In genomic region chr12:116293599-116294292, GRCm38 (mm10) we compare ENCODE assay signal across 18 mouse cellular contexts. TPM values are rescaled to one million over a fixed set of nuclear protein-coding genes. Genes with fewer than 3 reads are reported as not detected.
DNase-seq lines count a peak whose midpoint lies in the region; ATAC-seq and TF ChIP-seq lines count a peak whose summit lies in the region.
"Had no signal": no experiment of that assay in that cellular context is flagged by ENCODE, and none has a peak within 500 bp of the region (broad histone marks: within the 10 kb centered on the region; RNA-seq: fewer than 3 reads in every experiment).

No protein-coding gene starts in this region.

- TF ChIP-seq EP300 in heart, adult 2 months (IDR thresholded peaks at IDR 0.05; ENCODE audit: insufficient read depth, low read depth, low read length): no peak
- TF ChIP-seq EP300 in MEL (IDR thresholded peaks at IDR 0.05; ENCODE audit: low read depth in 1 of 2, low read length in 2 of 2): peak in 1 of 2 experiments; percentile 23; a peak in 1 of 4 replicates

- no peak for ATAC-seq in heart, embryonic 12.5 days (ENCODE audit: insufficient number of reproducible peaks, low FRiP score)
- ATAC-seq: liver, embryonic 12.5 days; midbrain, embryonic 13.5 days had no signal

- intact Hi-C loops in heart, adult 2 months (cut with DNase I): no loop called here
- intact Hi-C loops in left cerebral cortex, adult 2 months (cut with DNase I): no loop called here
- intact Hi-C loops in left cerebral cortex, postnatal 25 days (cut with DNase I): no loop called here

- H3K9me3 ChIP-seq in heart, embryonic 12.5 days (replicated peaks): no peaks in the 10 kb centered on the region
- H3K9me3 ChIP-seq in MEL (replicated peaks; ENCODE audit: insufficient read depth, low read length): no peaks in the 10 kb centered on the region
- no peaks in the 10 kb centered on the region for H3K9me3 ChIP-seq in embryonic facial prominence, embryonic 10.5 days
- H3K9me3 ChIP-seq: hindbrain, embryonic 13.5 days; liver, embryonic 12.5 days; midbrain, embryonic 13.5 days had no signal

- H3K79me2 ChIP-seq in heart, adult 2 months (replicated peaks; ENCODE audit: control insufficient read depth, insufficient read depth, low read length): peaks cover 1% of the 10 kb centered on the region; the same call in 1 of the 2 replicates
- H3K79me2 ChIP-seq in MEL (ENCODE audit: control insufficient read depth, insufficient read depth, low read length, poor library complexity): peaks cover 51% of the 10 kb centered on the region

- peaks cover 5% of the 10 kb centered on the region for H3K36me3 ChIP-seq in heart, adult 2 months (ENCODE audit: control insufficient read depth, insufficient read depth, low read length)
- H3K36me3 ChIP-seq in heart, embryonic 12.5 days: no peaks in the 10 kb centered on the region
- H3K36me3 ChIP-seq in MEL (ENCODE audit: control insufficient read depth in 1 of 2, insufficient read depth in 2 of 2, low read length in 2 of 2): peaks cover 4 to 40% of the 10 kb centered on the region in 2 experiments; a peak in 3 of 4 replicates
- H3K36me3 ChIP-seq in embryonic facial prominence, embryonic 10.5 days (replicated peaks): no peaks in the 10 kb centered on the region
- H3K36me3 ChIP-seq: hindbrain, embryonic 13.5 days; liver, embryonic 12.5 days; midbrain, embryonic 13.5 days had no signal

- H3K4me3 ChIP-seq in heart, adult 2 months: no peak overlapping the region
- no peak overlapping the region for H3K4me3 ChIP-seq in heart, embryonic 12.5 days
- H3K4me3 ChIP-seq in left cerebral cortex, adult 2 months: no peak overlapping the region
- peak overlapping the region in 1 of 2 experiments; percentile 33; a peak in 2 of 4 replicates for H3K4me3 ChIP-seq in MEL (ENCODE audit: control insufficient read depth in 1 of 2, insufficient read depth in 1 of 2, low read depth in 2 of 2, low read length in 2 of 2)
- no peak overlapping the region for H3K4me3 ChIP-seq in embryonic facial prominence, embryonic 10.5 days
- H3K4me3 ChIP-seq: hindbrain, embryonic 13.5 days; liver, embryonic 12.5 days; midbrain, embryonic 13.5 days had no signal

- H3K9ac ChIP-seq in heart, adult 2 months (ENCODE audit: low read depth, low read length): no peak overlapping the region
- no peak overlapping the region for H3K9ac ChIP-seq in heart, embryonic 12.5 days
- H3K9ac ChIP-seq in MEL (ENCODE audit: control insufficient read depth, low read depth, low read length, poor library complexity, severe bottlenecking): peak overlapping the region; percentile 5; the same call in 1 of the 2 replicates
- H3K9ac ChIP-seq: hindbrain, embryonic 13.5 days; liver, embryonic 12.5 days; midbrain, embryonic 13.5 days had no signal

- no peak for TF ChIP-seq RAD21 in MEL (IDR thresholded peaks at IDR 0.05; ENCODE audit: low read depth, low read length)

- TF ChIP-seq CTCF in heart, adult 2 months (IDR thresholded peaks at IDR 0.05): no peak
- no peak for TF ChIP-seq CTCF in left cerebral cortex, adult 2 months (IDR thresholded peaks at IDR 0.05)
- TF ChIP-seq CTCF in MEL (IDR thresholded peaks at IDR 0.05 in 2 of 3, conservative IDR thresholded peaks at IDR 0.05 in 1 of 3; ENCODE audit: control insufficient read depth in 1 of 3, insufficient read depth in 1 of 3, low read depth in 2 of 3, low read length in 3 of 3, poor library complexity in 1 of 3, severe bottlenecking in 1 of 3): no peak

- no peak for TF ChIP-seq POLR2A in heart, adult 2 months (IDR thresholded peaks at IDR 0.05; ENCODE audit: insufficient read depth, low read depth, low read length)
- TF ChIP-seq POLR2A in MEL (IDR thresholded peaks at IDR 0.05; ENCODE audit: control insufficient read depth in 1 of 2, insufficient read depth in 1 of 2, low read depth in 1 of 2, low read length in 2 of 2, poor library complexity in 1 of 2): no peak

- DNase-seq in heart, adult 2 months: no peak
- no peak for DNase-seq in left cerebral cortex, adult 2 months (ENCODE audit: extremely low spot score in 1 of 2, low spot score in 2 of 2)
- no peak for DNase-seq in left cerebral cortex, adult 8-10 months (ENCODE audit: low spot score in 2 of 2)
- DNase-seq in MEL (ENCODE audit: low read depth, low spot score) (no peak), liver (no peak)
- peak; percentile 34 to 57 for DNase-seq in left cerebral cortex, postnatal 25 days (ENCODE audit: low spot score in 2 of 2)
- DNase-seq in embryonic facial prominence, embryonic 10.5 days (ENCODE audit: low spot score): no peak
- DNase-seq: adrenal gland, postnatal 25 days; kidney, adult 8-10 months; lung, postnatal 14 days had no signal

- H3K4me1 ChIP-seq in heart, adult 2 months (ENCODE audit: control insufficient read depth, insufficient read depth, low read length): peaks cover 7% of the 10 kb centered on the region
- no peaks in the 10 kb centered on the region for H3K4me1 ChIP-seq in heart, embryonic 12.5 days (replicated peaks)
- peaks cover 18 to 21% of the 10 kb centered on the region in 2 experiments for H3K4me1 ChIP-seq in MEL (ENCODE audit: control insufficient read depth in 1 of 2, insufficient read depth in 2 of 2, low read length in 2 of 2)
- no peaks in the 10 kb centered on the region for H3K4me1 ChIP-seq in embryonic facial prominence, embryonic 10.5 days
- H3K4me1 ChIP-seq: hindbrain, embryonic 13.5 days; midbrain, embryonic 13.5 days had no signal

- peak overlapping the region; percentile 67 for H3K27ac ChIP-seq in heart, adult 2 months
- no peak overlapping the region for H3K27ac ChIP-seq in heart, embryonic 12.5 days (ENCODE audit: poor library complexity, severe bottlenecking)
- H3K27ac ChIP-seq in left cerebral cortex, adult 2 months: peak overlapping the region; percentile 69
- peak overlapping the region; percentile 67 for H3K27ac ChIP-seq in MEL (ENCODE audit: control insufficient read depth, low read depth, low read length)
- H3K27ac ChIP-seq in embryonic facial prominence, embryonic 10.5 days (replicated peaks): no peak overlapping the region
- H3K27ac ChIP-seq: hindbrain, embryonic 13.5 days; liver, embryonic 12.5 days; midbrain, embryonic 13.5 days had no signal

- H3K27me3 ChIP-seq in heart, adult 2 months (ENCODE audit: control insufficient read depth, insufficient read depth, low read length): no peaks in the 10 kb centered on the region
- no peaks in the 10 kb centered on the region for H3K27me3 ChIP-seq in heart, embryonic 12.5 days (replicated peaks)
- H3K27me3 ChIP-seq in MEL (ENCODE audit: control insufficient read depth in 1 of 2, insufficient read depth in 2 of 2, low read length in 2 of 2): no peaks in the 10 kb centered on the region
- no peaks in the 10 kb centered on the region for H3K27me3 ChIP-seq in embryonic facial prominence, embryonic 10.5 days (replicated peaks; ENCODE audit: low read depth, poor library complexity, severe bottlenecking)
- H3K27me3 ChIP-seq: CH12.LX; hindbrain, embryonic 13.5 days; liver, embryonic 12.5 days; midbrain, embryonic 13.5 days had no signal

- 46% methylated on average over 4 of the region's 4 CpGs for WGBS in heart, adult 2 months
- WGBS in heart, embryonic 12.5 days: 67% methylated on average over 4 of the region's 4 CpGs
- 87% methylated on average over 4 of the region's 4 CpGs for WGBS in embryonic facial prominence, embryonic 10.5 days

- H3K4me2 ChIP-seq in heart, embryonic 12.5 days: no peak overlapping the region
- H3K4me2 ChIP-seq: hindbrain, embryonic 13.5 days; liver, embryonic 12.5 days; midbrain, embryonic 13.5 days had no signal

TF ChIP-seq in MEL, 35 proteins besides CTCF, POLR2A, EP300 and RAD21:
- TF ChIP-seq ZNF384 (IDR thresholded peaks at IDR 0.05; ENCODE audit: low read depth, low read length): peak; percentile 62
- 0 out of 2 replicates have a peak, but pooled peaks have one; percentile 46 for TF ChIP-seq JUND (IDR thresholded peaks at IDR 0.05; ENCODE audit: low read depth, low read length)
- no peak for TF ChIP-seq NRF1 (IDR thresholded peaks at IDR 0.05; ENCODE audit: insufficient read depth, low read depth, low read length, poor library complexity, severe bottlenecking)

RNA-seq across cellular contexts. Expression of gene Esyt2, which starts 12.8 kb away (rescaled TPM):
- total RNA-seq in heart, adult 2 months (2021): 10 to 100 TPM; 24.6 to 27.8 TPM
- polyA plus RNA-seq in heart, adult 2 months (2012; rRNA removed): 7.5 and 11.3 TPM in 2 replicates
- 17.1 TPM in 2 replicates for polyA plus RNA-seq in heart, embryonic 12.5 days (2016; fragmentation: Nextera tagmentation; extraction: Ambion mirVana)
- 10 to 100 TPM; 55.3 to 58.3 TPM for total RNA-seq in left cerebral cortex, adult 2 months (2021)
- 10 to 100 TPM; 57.4 to 67.5 (median 61.3) TPM for total RNA-seq in left cerebral cortex, adult 8-10 months (2022)
- total RNA-seq in MEL (2012; rRNA removed): 43.2 and 47.5 TPM in 2 replicates
- polyA plus RNA-seq in MEL (2012; ENCODE audit: insufficient read depth in 1 of 2, insufficient read length in 2 of 2, low read depth in 1 of 2, low replicate concordance in 2 of 2, missing spikeins in 1 of 2): 10 to 100 TPM; 45.3 to 77.7 TPM
- 10 to 100 TPM; 56.2 to 60.2 TPM for total RNA-seq in left cerebral cortex, postnatal 25 days (2021)
- polyA plus RNA-seq in embryonic facial prominence, embryonic 10.5 days (2016; fragmentation: Nextera tagmentation; extraction: Ambion mirVana): 13.8 and 14.0 TPM in 2 replicates

RNA-seq across cellular contexts. Expression of gene Gm11027, which starts 18.6 kb away (rescaled TPM):
- total RNA-seq in heart, adult 2 months (2021): not detected
- not detected in 2 replicates for polyA plus RNA-seq in heart, adult 2 months (2012; rRNA removed)
- polyA plus RNA-seq in heart, embryonic 12.5 days (2016; fragmentation: Nextera tagmentation; extraction: Ambion mirVana): not detected in 2 replicates
- not detected for total RNA-seq in left cerebral cortex, adult 2 months (2021)
- not detected for total RNA-seq in left cerebral cortex, adult 8-10 months (2022)
- not detected in 2 replicates for total RNA-seq in MEL (2012; rRNA removed)
- not detected for polyA plus RNA-seq in MEL (2012; ENCODE audit: insufficient read depth in 1 of 2, insufficient read length in 2 of 2, low read depth in 1 of 2, low replicate concordance in 2 of 2, missing spikeins in 1 of 2)
- not detected for total RNA-seq in left cerebral cortex, postnatal 25 days (2021)
- not detected in 2 replicates for polyA plus RNA-seq in embryonic facial prominence, embryonic 10.5 days (2016; fragmentation: Nextera tagmentation; extraction: Ambion mirVana)
- total RNA-seq: adrenal gland, postnatal 25 days; CH12.LX; layer of hippocampus, postnatal 14 days had no signal
- polyA plus RNA-seq: gonadal fat pad, adult 2 months; hindbrain, embryonic 13.5 days; liver, embryonic 12.5 days; midbrain, embryonic 13.5 days; neural tube, embryonic 11.5 days had no signal

RNA-seq across cellular contexts. Expression of gene Wdr60, which starts 30.9 kb away (rescaled TPM):
- total RNA-seq in heart, adult 2 months (2021): 1 to 10 TPM; 2.3 to 2.4 TPM
- polyA plus RNA-seq in heart, adult 2 months (2012; rRNA removed): 1.8 and 2.4 TPM in 2 replicates
- polyA plus RNA-seq in heart, embryonic 12.5 days (2016; fragmentation: Nextera tagmentation; extraction: Ambion mirVana): 5.0 TPM in 2 replicates
- total RNA-seq in left cerebral cortex, adult 2 months (2021): 10 to 100 TPM; 20.7 to 21.8 TPM
- 10 to 100 TPM; 14.2 to 22.9 (median 17.9) TPM for total RNA-seq in left cerebral cortex, adult 8-10 months (2022)
- 18.3 and 19.8 TPM in 2 replicates for total RNA-seq in MEL (2012; rRNA removed)
- polyA plus RNA-seq in MEL (2012; ENCODE audit: insufficient read depth in 1 of 2, insufficient read length in 2 of 2, low read depth in 1 of 2, low replicate concordance in 2 of 2, missing spikeins in 1 of 2): 10 to 100 TPM in 1 of 2 experiments, not detected in 1; 21.0 TPM
- 10 to 100 TPM; 15.3 to 20.4 TPM for total RNA-seq in left cerebral cortex, postnatal 25 days (2021)
- polyA plus RNA-seq in embryonic facial prominence, embryonic 10.5 days (2016; fragmentation: Nextera tagmentation; extraction: Ambion mirVana): 19.1 and 20.2 TPM in 2 replicates

Comparison
In these comparisons a context has a peak if more than half of its experiments do, and no peak if none do; other contexts are left out.
1. DNase-seq: peak in left cerebral cortex, postnatal 25 days (2 of 2); none in heart, adult 2 months (0 of 2), left cerebral cortex, adult 2 months (0 of 2), left cerebral cortex, adult 8-10 months (0 of 2), MEL (single experiment), embryonic facial prominence, embryonic 10.5 days (single experiment) and liver (single experiment).
2. H3K27ac ChIP-seq: peak in heart, adult 2 months (single experiment), left cerebral cortex, adult 2 months (single experiment) and MEL (single experiment); none in heart, embryonic 12.5 days (single experiment) and embryonic facial prominence, embryonic 10.5 days (single experiment).